Mouse (Mus musculus): ENCODE results near the gene Atp5j2.

- no peak for TF ChIP-seq MYOG (IDR thresholded peaks at IDR 0.05; ENCODE audit: control insufficient read depth, extremely low read depth, insufficient read length)
- TF ChIP-seq CTCF (IDR thresholded peaks at IDR 0.05; ENCODE audit: control insufficient read depth, insufficient read depth, insufficient read length) = no peak
- no peak for TF ChIP-seq FOSL1 (IDR thresholded peaks at IDR 0.05; ENCODE audit: insufficient read depth, low read length, poor library complexity, severe bottlenecking)
- no peak for TF ChIP-seq USF1 (IDR thresholded peaks at IDR 0.05; ENCODE audit: low read depth)
- no peak for TF ChIP-seq MYOD1 (IDR thresholded peaks at IDR 0.05; ENCODE audit: control insufficient read depth, insufficient read length, low read depth)
These were observed 31.5 kb upstream of the Atp5j2 start for GRCm38 (mm10) chr5:145223395-145223794.

Data from C2C12 (cell line).